Mouse (Mus musculus) heart, embryonic 14.5 days (tissue): ENCODE results near the gene Ccl12. TPM values are rescaled to one million over a fixed set of nuclear protein-coding genes. Genes with fewer than 3 reads are reported as not detected.

Experiments
- ATAC-seq: fragments of 200-750 bp; cut with Nextera tagmentation; 2 replicates; pipeline ENCODE4 v1.8.0; 2017; ENCODE audit warnings: low read depth, moderate TSS enrichment; ENCODE audit not compliant: insufficient number of reproducible peaks, insufficient read depth, low FRiP score
- H3K27ac ChIP-seq, 2 experiments: fragments of 200-500 bp in 1 of 2; fragments of 300-500 bp in 1 of 2; sonication (generic) in 1 of 2; replicated peaks in 1 of 2; 2 replicates each; pipeline ENCODE4 v1.5.1; 2012 to 2014; ENCODE audit warnings: low read depth in 2 of 2, low read length in 2 of 2, control low read depth in 1 of 2, mild to moderate bottlenecking in 1 of 2, mixed read lengths in 1 of 2; ENCODE audit not compliant: control insufficient read depth in 1 of 2, insufficient read depth in 1 of 2
- H3K27me3 ChIP-seq: fragments of 300-500 bp; sonication (generic); 2 replicates; pipeline ENCODE4 v1.6.1; 2014; ENCODE audit warnings: mild to moderate bottlenecking, low read length, control low read depth; ENCODE audit not compliant: control insufficient read depth, insufficient read depth
- H3K36me3 ChIP-seq: fragments of 300-500 bp; sonication (generic); 2 replicates; pipeline ENCODE4 v1.6.1; 2014; ENCODE audit warnings: mild to moderate bottlenecking, control low read depth, low read length, mixed read lengths; ENCODE audit not compliant: control insufficient read depth, insufficient read depth
- H3K4me1 ChIP-seq, 2 experiments: fragments of 200-500 bp in 1 of 2; fragments of 300-500 bp in 1 of 2; sonication (generic) in 1 of 2; 2 replicates each; pipeline ENCODE4 v1.6.1; 2012 to 2014; ENCODE audit warnings: low read length in 2 of 2, control low read depth in 1 of 2, mixed read lengths in 1 of 2; ENCODE audit not compliant: control insufficient read depth in 2 of 2, insufficient read depth in 2 of 2
- H3K4me2 ChIP-seq: fragments of 300-500 bp; sonication (generic); 2 replicates; pipeline ENCODE4 v1.6.1; 2014; ENCODE audit warnings: mild to moderate bottlenecking, low read length
- H3K4me3 ChIP-seq, 2 experiments: fragments of 200-500 bp in 1 of 2; fragments of 300-500 bp in 1 of 2; sonication (generic) in 1 of 2; 2 replicates each; pipeline ENCODE4 v1.5.1; 2012 to 2014; ENCODE audit warnings: low read length in 2 of 2, mild to moderate bottlenecking in 2 of 2, control low read depth in 1 of 2, low read depth in 1 of 2, moderate library complexity in 1 of 2; ENCODE audit not compliant: control insufficient read depth in 1 of 2, insufficient read depth in 1 of 2
- H3K9ac ChIP-seq: fragments of 300-500 bp; sonication (generic); 2 replicates; pipeline ENCODE4 v1.6.1; 2014; ENCODE audit warnings: mild to moderate bottlenecking, low read length
- H3K9me3 ChIP-seq: fragments of 300-500 bp; sonication (generic); 2 replicates; pipeline ENCODE4 v1.6.1; 2016; ENCODE audit warnings: low read length, control low read depth; ENCODE audit not compliant: control insufficient read depth
- WGBS: fragments of 180-500 bp; shearing (Covaris S2); extraction: QIAGEN DNeasy Blood & Tissue Kit; methylation state at CpG from one replicate; pipeline ENCODE4 v1.1.7; 2014; 5-methylcytosine and 5-hydroxymethylcytosine counted together
- polyA plus RNA-seq: library from polyadenylated mRNA; unstranded; fragments of >200 nt; fragmentation: Nextera tagmentation; extraction: Ambion mirVana; gene quantifications from 2 replicates; pipeline ENCODE4 v1.2.1, GENCODE M21; 2014

The Ccl12 gene
- 1.9 and 2.9 TPM in 2 replicates for polyA plus RNA-seq

DNA sequence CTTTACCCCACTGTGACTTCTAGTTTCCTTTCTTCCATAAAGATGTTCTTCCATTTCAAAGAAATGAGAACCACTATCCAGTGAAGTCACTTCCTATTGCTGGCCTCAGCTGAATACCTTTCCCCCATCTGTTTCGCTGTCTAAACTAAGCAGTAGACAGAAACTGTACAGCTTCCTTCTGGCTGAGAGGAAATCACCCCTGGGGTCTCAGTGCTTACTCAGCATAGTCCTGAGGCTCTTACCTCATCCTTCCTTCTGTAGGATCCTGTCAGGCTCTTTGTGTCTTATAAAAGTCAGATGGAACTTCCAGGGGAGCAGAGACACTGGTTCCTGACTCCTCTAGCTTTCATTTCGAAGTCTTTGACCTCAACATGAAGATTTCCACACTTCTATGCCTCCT is at the start of gene Ccl12:
Ccl12 (plus strand) TSS at position 317 of the 400 bp plus-strand sequence.
- no peaks in the 10 kb centered on the region for H3K4me1 ChIP-seq
- 52% methylated on average over 2 of the region's 2 CpGs for WGBS
- no peak within 1 kb of the TSS for H3K27ac ChIP-seq
- ATAC-seq = no peak
- no peak within 1 kb of the TSS for H3K4me2 ChIP-seq
- no peak within 1 kb of the TSS for H3K9ac ChIP-seq
- H3K27me3 ChIP-seq = no peaks in the 10 kb centered on the region
- no peaks in the 10 kb centered on the region for H3K36me3 ChIP-seq
- H3K4me3 ChIP-seq = no peak within 1 kb of the TSS
- no peaks in the 10 kb centered on the region for H3K9me3 ChIP-seq

DNA sequence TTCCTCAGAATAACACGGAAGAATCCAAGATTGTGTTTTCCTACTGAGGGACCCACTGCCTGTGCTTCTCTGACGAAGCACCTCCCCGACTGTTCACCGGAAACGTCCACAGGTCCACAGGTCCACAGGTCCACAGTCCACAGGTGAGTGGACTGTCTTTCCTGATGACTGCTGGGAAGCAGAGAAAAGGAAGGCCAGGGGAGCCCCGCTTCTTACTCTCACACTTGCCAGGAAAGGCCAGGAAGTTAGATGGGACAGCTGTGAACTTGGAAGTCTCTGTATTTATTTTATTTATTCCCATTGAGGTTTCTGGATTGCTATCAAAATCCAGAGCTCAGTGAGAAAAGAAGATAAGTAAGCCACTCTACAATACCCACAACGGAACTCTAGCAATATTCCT is 47.8 kb upstream of the Ccl12 start:
- Histone ChIP-seq H3K9me3 (no peaks in the 10 kb centered on the region), H3K36me3 (no peaks in the 10 kb centered on the region), H3K27me3 (no peaks in the 10 kb centered on the region; the same call in 1 of the 2 replicates), H3K4me3 (no peak overlapping the region), H3K4me1 (no peaks in the 10 kb centered on the region), H3K4me2 (no peak overlapping the region), H3K9ac (no peak overlapping the region), H3K27ac (no peak overlapping the region)
- WGBS = 72% methylated on average over 7 of the region's 7 CpGs
- no peak for ATAC-seq

DNA sequence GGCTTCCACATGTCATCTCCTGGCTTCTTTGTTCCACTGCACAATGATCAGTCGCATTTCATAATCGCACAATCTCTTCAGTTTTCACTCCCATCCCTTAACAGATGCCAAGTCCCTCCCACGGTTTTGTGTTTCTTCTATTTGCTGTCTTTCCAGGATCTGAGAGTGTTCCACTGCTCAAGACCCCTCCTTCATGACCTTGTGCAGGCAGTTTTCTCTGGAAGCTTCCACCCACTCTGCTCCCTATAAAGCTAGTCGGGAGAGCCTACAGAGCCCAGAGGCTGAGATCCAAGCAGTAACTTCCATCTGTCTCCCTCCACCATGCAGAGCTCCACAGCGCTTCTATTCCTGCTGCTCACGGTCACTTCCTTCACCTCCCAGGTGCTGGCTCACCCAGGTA is 44.0 kb upstream of the Ccl12 start, which contains the start of gene Ccl11:
Ccl11 (plus strand) TSS at position 178 of the 400 bp plus-strand sequence.
- Histone ChIP-seq H3K36me3 (no peaks in the 10 kb centered on the region), H3K9ac (no peak within 1 kb of the TSS), H3K4me3 (no peak within 1 kb of the TSS), H3K27ac (no peak within 1 kb of the TSS), H3K4me2 (no peak within 1 kb of the TSS), H3K27me3 (no peaks in the 10 kb centered on the region; the same call in 1 of the 2 replicates), H3K9me3 (no peaks in the 10 kb centered on the region), H3K4me1 (no peaks in the 10 kb centered on the region)
- ATAC-seq = no peak
- 72% methylated on average over 6 of the region's 6 CpGs for WGBS

DNA sequence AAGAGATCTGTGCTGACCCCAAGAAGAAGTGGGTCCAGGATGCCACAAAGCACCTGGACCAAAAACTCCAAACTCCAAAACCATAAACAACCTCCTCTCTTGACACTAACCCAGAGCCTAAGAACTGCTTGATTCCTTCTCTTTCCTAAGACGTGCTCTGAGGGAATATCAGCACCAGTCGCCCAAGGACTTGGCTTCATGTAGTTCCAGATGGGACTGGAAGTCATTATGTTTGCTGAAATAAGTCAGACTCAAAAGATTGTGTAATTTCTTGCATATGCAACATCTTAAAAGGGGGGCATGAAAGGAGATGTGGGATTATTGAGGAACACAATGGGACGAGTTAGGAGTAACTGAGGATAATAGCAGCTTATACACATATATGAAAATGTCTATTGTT is 39.4 kb upstream of the Ccl12 start:
- no peaks in the 10 kb centered on the region for H3K27me3 ChIP-seq
- no peak for ATAC-seq
- no peak overlapping the region for H3K4me3 ChIP-seq
- no peaks in the 10 kb centered on the region for H3K9me3 ChIP-seq
- WGBS = 62% methylated on average over 3 of the region's 3 CpGs
- no peak overlapping the region for H3K9ac ChIP-seq
- no peak overlapping the region for H3K4me2 ChIP-seq
- H3K4me1 ChIP-seq = no peaks in the 10 kb centered on the region
- H3K27ac ChIP-seq = no peak overlapping the region
- no peaks in the 10 kb centered on the region for H3K36me3 ChIP-seq

DNA sequence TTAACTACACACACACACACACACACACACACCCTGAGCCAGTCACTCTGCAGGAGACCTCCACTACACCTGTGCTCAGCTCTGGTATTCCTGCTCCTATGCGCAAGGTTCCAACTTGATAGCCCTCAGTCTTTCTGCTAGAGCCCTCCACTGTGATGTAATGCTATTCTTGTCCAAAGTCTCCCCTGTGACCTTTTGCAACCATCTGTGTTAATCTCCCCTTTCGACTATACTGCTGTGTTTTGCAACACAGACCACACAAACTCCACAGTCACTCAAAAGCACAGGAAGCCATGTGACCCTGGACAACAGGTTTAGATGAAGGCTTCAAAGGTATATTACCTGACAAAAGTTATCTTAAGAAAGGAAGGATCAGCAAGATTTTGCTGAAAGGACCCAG is 38.2 kb upstream of the Ccl12 start:
- WGBS = 68% methylated on average over 2 of the region's 2 CpGs
- H3K9ac ChIP-seq = no peak overlapping the region
- no peak overlapping the region for H3K4me2 ChIP-seq
- ATAC-seq = no peak
- no peak overlapping the region for H3K27ac ChIP-seq
- no peaks in the 10 kb centered on the region for H3K4me1 ChIP-seq
- no peak overlapping the region for H3K4me3 ChIP-seq
- no peaks in the 10 kb centered on the region for H3K36me3 ChIP-seq
- no peaks in the 10 kb centered on the region for H3K27me3 ChIP-seq
- no peaks in the 10 kb centered on the region for H3K9me3 ChIP-seq

DNA sequence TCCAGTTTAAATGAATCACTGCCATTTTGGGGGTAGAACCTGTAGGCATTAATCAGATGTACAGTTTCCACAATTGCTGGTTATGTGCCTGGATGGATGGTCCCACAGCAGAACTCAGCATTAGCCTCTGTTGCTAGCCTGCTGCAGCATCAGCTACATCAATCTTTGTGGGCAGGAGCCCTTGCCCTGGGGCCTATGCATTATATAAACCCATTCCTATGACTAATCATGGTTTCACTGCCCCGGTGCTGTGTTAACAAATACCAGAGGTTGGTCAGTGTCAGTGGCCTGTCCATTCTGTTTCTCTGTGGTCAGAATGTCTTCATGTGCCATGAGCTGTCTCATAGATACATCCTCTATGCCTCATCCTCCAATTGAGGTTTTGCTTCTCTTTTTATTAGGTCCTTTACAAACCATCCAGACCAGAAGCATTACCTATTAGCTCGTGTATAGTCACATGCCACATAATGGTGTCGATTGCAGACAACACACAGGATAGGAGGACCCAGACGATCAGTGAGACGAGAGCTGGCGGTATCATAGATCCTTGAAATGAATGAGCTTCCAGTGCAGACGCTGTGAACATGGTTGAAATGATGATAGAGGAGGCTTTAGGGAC is 34.6 kb upstream of the Ccl12 start:
- no peak overlapping the region for H3K27ac ChIP-seq
- H3K4me1 ChIP-seq = no peaks in the 10 kb centered on the region
- no peak overlapping the region for H3K4me3 ChIP-seq
- H3K36me3 ChIP-seq = no peaks in the 10 kb centered on the region
- no peaks in the 10 kb centered on the region for H3K27me3 ChIP-seq
- 70% methylated on average over 7 of the region's 7 CpGs for WGBS
- H3K9ac ChIP-seq = no peak overlapping the region
- no peak for ATAC-seq
- no peak overlapping the region for H3K4me2 ChIP-seq
- H3K9me3 ChIP-seq = no peaks in the 10 kb centered on the region

DNA sequence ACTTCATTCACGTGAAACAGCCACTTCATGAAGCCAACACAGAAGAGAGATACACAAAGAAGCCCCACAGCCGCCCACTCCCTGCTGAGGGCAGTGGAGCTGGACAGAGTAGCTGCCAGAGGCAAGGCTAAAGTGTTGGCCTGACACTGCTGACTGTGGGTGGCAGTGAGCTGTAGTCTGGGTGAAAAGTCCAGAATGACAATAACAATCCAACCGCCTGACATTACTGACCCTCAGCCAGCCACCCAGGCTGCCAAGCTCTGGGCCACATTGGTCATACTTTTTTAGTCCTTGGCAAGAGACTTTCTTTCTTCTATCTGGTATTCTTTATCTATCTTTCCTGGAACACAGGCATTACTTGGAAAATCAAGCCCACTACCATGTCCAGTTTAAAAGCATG is 30.6 kb upstream of the Ccl12 start:
- no peak for ATAC-seq
- no peak overlapping the region for H3K4me3 ChIP-seq
- 73% methylated on average over 3 of the region's 3 CpGs for WGBS
- no peaks in the 10 kb centered on the region for H3K36me3 ChIP-seq
- H3K4me1 ChIP-seq = no peaks in the 10 kb centered on the region
- H3K27ac ChIP-seq = no peak overlapping the region
- H3K9ac ChIP-seq = no peak overlapping the region
- 0 out of 2 replicates have a peak, but pooled peaks cover 2% of the 10 kb centered on the region for H3K9me3 ChIP-seq
- H3K4me2 ChIP-seq = no peak overlapping the region
- no peaks in the 10 kb centered on the region for H3K27me3 ChIP-seq

DNA sequence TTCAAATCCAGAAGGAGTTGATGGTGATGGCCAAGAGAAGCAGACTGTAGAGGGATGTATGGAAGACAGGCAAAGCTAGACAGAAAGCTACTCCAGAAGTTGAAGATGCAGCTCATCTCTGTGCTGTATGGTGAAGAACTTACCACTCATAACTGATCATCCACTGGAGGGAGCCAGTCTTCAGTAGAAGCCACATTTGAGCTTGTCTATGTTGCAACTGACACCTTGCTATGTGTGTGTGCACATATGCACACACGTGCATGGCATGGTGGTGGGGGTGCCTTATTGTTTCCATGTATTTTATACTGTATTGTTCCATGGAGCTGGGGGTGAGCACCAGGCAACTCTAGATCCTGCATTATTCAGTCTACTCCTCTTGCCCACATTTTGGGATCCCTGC is 29.3 kb upstream of the Ccl12 start:
- H3K36me3 ChIP-seq = no peaks in the 10 kb centered on the region
- H3K27ac ChIP-seq = no peak overlapping the region
- H3K4me1 ChIP-seq = no peaks in the 10 kb centered on the region
- no peak overlapping the region for H3K4me3 ChIP-seq
- no peak for ATAC-seq
- no peak overlapping the region for H3K4me2 ChIP-seq
- no peak overlapping the region for H3K9ac ChIP-seq
- no peaks in the 10 kb centered on the region for H3K27me3 ChIP-seq
- WGBS = 57% methylated on average over 1 of the region's 1 CpGs
- 0 out of 2 replicates have a peak, but pooled peaks cover 2% of the 10 kb centered on the region for H3K9me3 ChIP-seq
